In genomic region chr4:149237011-149237410, GRCm38 (mm10) we compare ENCODE assay signal across 29 mouse cellular contexts.
A peak's percentile ranks its signal among the peaks of the same experiment; 100 is the strongest.
DNase-seq lines count a peak whose midpoint lies in the region; ATAC-seq lines count a peak whose summit lies in the region.
"Had no signal": no experiment of that assay in that cellular context is flagged by ENCODE, and none has a peak within 500 bp of the region (broad histone marks: within the 10 kb centered on the region; RNA-seq: fewer than 3 reads in every experiment).

No protein-coding gene starts in this region.

- no peak overlapping the region for H3K4me2 ChIP-seq in heart, embryonic 12.5 days
- H3K4me2 ChIP-seq: embryonic facial prominence, embryonic 13.5 days; forebrain, embryonic 12.5 days; forebrain, embryonic 15.5 days; heart, embryonic 13.5 days; hindbrain, embryonic 12.5 days; hindbrain, embryonic 15.5 days had no signal

- no peak overlapping the region for H3K27ac ChIP-seq in heart, embryonic 12.5 days (ENCODE audit: poor library complexity, severe bottlenecking)
- peak overlapping the region; percentile 45; the same call in 1 of the 2 replicates for H3K27ac ChIP-seq in brown adipose tissue, adult 24 weeks (replicated peaks; ENCODE audit: low read depth, low read length)
- H3K27ac ChIP-seq: embryonic facial prominence, embryonic 10.5 days; embryonic facial prominence, embryonic 13.5 days; forebrain, embryonic 12.5 days; forebrain, embryonic 15.5 days; heart, embryonic 13.5 days; hindbrain, embryonic 12.5 days; hindbrain, embryonic 15.5 days had no signal

- no peak overlapping the region for H3K9ac ChIP-seq in heart, embryonic 12.5 days
- H3K9ac ChIP-seq: embryonic facial prominence, embryonic 13.5 days; forebrain, embryonic 12.5 days; forebrain, embryonic 15.5 days; heart, embryonic 13.5 days; hindbrain, embryonic 12.5 days; hindbrain, embryonic 15.5 days had no signal

- DNase-seq in heart, adult 11 months, result peak; percentile 92
- DNase-seq in heart, postnatal 25 days (ENCODE audit: low spot score), result no peak
- peak; percentile 20 to 32 for DNase-seq in heart, adult 9 months (ENCODE audit: low spot score in 2 of 2)
- peak; percentile 12 for DNase-seq in heart, postnatal 4 days
- DNase-seq: adrenal gland, adult 2 months; adrenal gland, postnatal 14 days; B cell, adult 2 months; cerebellum, adult 11-12 months; cerebellum, adult 8-10 months; cerebellum, postnatal 10 days; cerebellum, postnatal 36 days; embryo, embryonic 11 days; gastrocnemius, postnatal 10 days; kidney, adult 18-20 months; kidney, adult 9 months had no signal

- ATAC-seq in heart, embryonic 12.5 days (ENCODE audit: insufficient number of reproducible peaks, low FRiP score), result no peak
- no peak for ATAC-seq in activated CD4-positive, CD25-positive, alpha-beta regulatory T cell, adult 4 months
- ATAC-seq: forebrain, embryonic 15.5 days; Patski had no signal

- H3K9me3 ChIP-seq in heart, embryonic 12.5 days (replicated peaks), result no peaks in the 10 kb centered on the region
- H3K9me3 ChIP-seq: embryonic facial prominence, embryonic 10.5 days; embryonic facial prominence, embryonic 13.5 days; forebrain, embryonic 12.5 days; forebrain, embryonic 15.5 days; G1E; heart, embryonic 13.5 days; hindbrain, embryonic 12.5 days; hindbrain, embryonic 15.5 days had no signal

- intact Hi-C loops in heart, postnatal 25 days (cut with DNase I), result no loop called here

- H3K4me1 ChIP-seq in heart, embryonic 12.5 days (replicated peaks), result no peaks in the 10 kb centered on the region
- peaks cover 9% of the 10 kb centered on the region for H3K4me1 ChIP-seq in brown adipose tissue, adult 24 weeks (ENCODE audit: control insufficient read depth, insufficient read depth, insufficient read length, low read length)
- H3K4me1 ChIP-seq: embryonic facial prominence, embryonic 10.5 days; embryonic facial prominence, embryonic 13.5 days; forebrain, embryonic 15.5 days; heart, embryonic 13.5 days; hindbrain, embryonic 12.5 days; hindbrain, embryonic 15.5 days had no signal

- no peaks in the 10 kb centered on the region for H3K27me3 ChIP-seq in heart, embryonic 12.5 days (replicated peaks)
- H3K27me3 ChIP-seq: CH12.LX; embryonic facial prominence, embryonic 13.5 days; forebrain, embryonic 12.5 days; forebrain, embryonic 15.5 days; heart, embryonic 13.5 days; hindbrain, embryonic 12.5 days; hindbrain, embryonic 15.5 days; Patski had no signal

- peaks cover 43% of the 10 kb centered on the region for H3K36me3 ChIP-seq in heart, embryonic 12.5 days

- H3K4me3 ChIP-seq in heart, embryonic 12.5 days, result no peak overlapping the region
- H3K4me3 ChIP-seq in brown adipose tissue, adult 24 weeks (ENCODE audit: insufficient read depth, low read depth, low read length), result no peak overlapping the region
- H3K4me3 ChIP-seq: embryonic facial prominence, embryonic 10.5 days; embryonic facial prominence, embryonic 13.5 days; erythroblast, embryonic 14.5 days; forebrain, embryonic 12.5 days; forebrain, embryonic 15.5 days; heart, embryonic 13.5 days; hindbrain, embryonic 12.5 days; hindbrain, embryonic 15.5 days had no signal

- 82% methylated on average over 15 of the region's 15 CpGs for WGBS in heart, embryonic 12.5 days
